Mouse (Mus musculus) liver, embryonic 13.5 days (tissue): ENCODE measurements around the gene Hk1. TPM values are rescaled to one million over a fixed set of nuclear protein-coding genes. Genes with fewer than 3 reads are reported as not detected.
A peak's percentile ranks its signal among the peaks of the same experiment; 100 is the strongest.

Experiments
- ATAC-seq: fragments of 200-750 bp; cut with Nextera tagmentation; 2 replicates; pipeline ENCODE4 v1.8.0; 2017; ENCODE audit warnings: low read depth, mild to moderate bottlenecking, moderate number of reproducible peaks, moderate library complexity
- DNase-seq: peaks from one replicate; pipeline ENCODE4 v3.0.0; 2022
- H3K27ac ChIP-seq: fragments of 300-500 bp; sonication (generic); 2 replicates; pipeline ENCODE4 v1.5.1; 2015; ENCODE audit warnings: moderate library complexity, mild to moderate bottlenecking, inconsistent platforms
- H3K27me3 ChIP-seq: fragments of 300-500 bp; sonication (generic); 2 replicates; pipeline ENCODE4 v1.6.1; 2015; ENCODE audit warnings: mild to moderate bottlenecking, inconsistent platforms
- H3K36me3 ChIP-seq: fragments of 300-500 bp; sonication (generic); 2 replicates; pipeline ENCODE4 v1.6.1; 2015; ENCODE audit warnings: mild to moderate bottlenecking, inconsistent platforms
- H3K4me1 ChIP-seq: fragments of 300-500 bp; sonication (generic); replicated peaks from 2 replicates; pipeline ENCODE4 v1.6.1; 2015; ENCODE audit warnings: inconsistent platforms
- H3K4me2 ChIP-seq: fragments of 300-500 bp; sonication (generic); 2 replicates; pipeline ENCODE4 v1.6.1; 2015; ENCODE audit warnings: inconsistent platforms, mild to moderate bottlenecking, moderate library complexity
- H3K4me3 ChIP-seq: fragments of 300-500 bp; sonication (generic); replicated peaks from 2 replicates; pipeline ENCODE4 v1.5.1; 2015; ENCODE audit warnings: mild to moderate bottlenecking, inconsistent platforms
- H3K9ac ChIP-seq: fragments of 300-500 bp; sonication (generic); 2 replicates; pipeline ENCODE4 v1.6.1; 2015; ENCODE audit warnings: mild to moderate bottlenecking, inconsistent platforms
- H3K9me3 ChIP-seq: fragments of 300-500 bp; sonication (generic); replicated peaks from 2 replicates; pipeline ENCODE4 v1.6.1; 2016; ENCODE audit warnings: inconsistent platforms
- WGBS: fragments of 180-500 bp; shearing (Covaris S2); methylation state at CpG from one replicate; pipeline ENCODE4 v1.1.7; 2015; ENCODE audit not compliant: insufficient replicate concordance; 5-methylcytosine and 5-hydroxymethylcytosine counted together
- polyA plus RNA-seq: library from polyadenylated mRNA; unstranded; fragments of >200 nt; fragmentation: Nextera tagmentation; extraction: Ambion mirVana; gene quantifications from 2 replicates; pipeline ENCODE4 v1.2.1, GENCODE M21; 2015

Hk1 gene
- polyA plus RNA-seq, 1 experiment from 2014 or later = 88.4 TPM

GRCm38 (mm10) chr10:62410943-62411342 lies 31.2 kb upstream of the Hk1 start:
- H3K4me2 ChIP-seq = no peak overlapping the region
- DNase-seq (peak; percentile 37), ATAC-seq (no peak)
- peaks cover 17% of the 10 kb centered on the region for H3K27me3 ChIP-seq
- 12% methylated on average over 5 of the region's 5 CpGs for WGBS
- H3K9me3 ChIP-seq = no peaks in the 10 kb centered on the region
- H3K27ac ChIP-seq = no peak overlapping the region
- H3K36me3 ChIP-seq = no peaks in the 10 kb centered on the region
- H3K4me3 ChIP-seq = no peak overlapping the region
- peaks cover 14% of the 10 kb centered on the region for H3K4me1 ChIP-seq
- no peak overlapping the region for H3K9ac ChIP-seq

DNA sequence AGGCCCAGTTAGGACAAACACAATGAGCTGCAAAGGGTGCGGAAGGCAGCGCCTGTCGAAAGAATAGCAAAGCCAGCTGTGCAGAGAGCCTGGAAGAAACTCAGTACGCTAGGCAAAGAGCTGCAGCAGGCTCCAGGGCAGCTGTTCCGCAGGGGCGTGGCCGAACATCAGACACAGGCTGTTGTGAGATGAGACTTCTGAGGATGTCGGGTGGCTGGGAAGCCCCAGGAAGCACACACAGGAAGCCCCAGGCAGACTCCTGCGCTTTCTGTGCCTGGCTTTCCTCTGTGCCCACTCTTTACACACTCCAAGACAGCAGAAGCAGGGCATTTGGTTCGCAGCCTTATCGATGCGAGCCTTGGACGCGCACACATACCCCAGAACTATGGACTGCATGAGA lies 25.2 kb upstream of the Hk1 start:
- Histone ChIP-seq H3K9ac (no peak overlapping the region), H3K4me3 (no peak overlapping the region), H3K27me3 (peaks cover 30% of the 10 kb centered on the region), H3K4me1 (no peaks in the 10 kb centered on the region), H3K27ac (no peak overlapping the region), H3K4me2 (no peak overlapping the region), H3K9me3 (no peaks in the 10 kb centered on the region), H3K36me3 (no peaks in the 10 kb centered on the region)
- ATAC-seq (no peak), DNase-seq (no peak)
- WGBS = 50% methylated on average over 14 of the region's 14 CpGs

- Histone ChIP-seq H3K9me3 (no peaks in the 10 kb centered on the region), H3K4me3 (no peak overlapping the region), H3K36me3 (no peaks in the 10 kb centered on the region), H3K27me3 (peaks cover 17% of the 10 kb centered on the region), H3K9ac (no peak overlapping the region), H3K4me1 (no peaks in the 10 kb centered on the region), H3K4me2 (no peak overlapping the region), H3K27ac (no peak overlapping the region)
- DNase-seq (no peak), ATAC-seq (no peak)
- 71% methylated on average over 19 of the region's 19 CpGs for WGBS
Observed at GRCm38 (mm10) chr10:62401641-62402111, 22.0 kb upstream of the Hk1 start.

GRCm38 (mm10) chr10:62383011-62383410 lies 3.3 kb upstream of the Hk1 start:
- Histone ChIP-seq H3K36me3 (0 out of 2 replicates have a peak, but pooled peaks cover 2% of the 10 kb centered on the region), H3K4me1 (no peaks in the 10 kb centered on the region), H3K9ac (no peak overlapping the region), H3K9me3 (no peaks in the 10 kb centered on the region), H3K4me3 (no peak overlapping the region), H3K27me3 (peaks cover 6% of the 10 kb centered on the region; the same call in 1 of the 2 replicates), H3K4me2 (no peak overlapping the region), H3K27ac (no peak overlapping the region)
- ATAC-seq = no peak
- no peak for DNase-seq
- 56% methylated on average over 3 of the region's 3 CpGs for WGBS

DNA sequence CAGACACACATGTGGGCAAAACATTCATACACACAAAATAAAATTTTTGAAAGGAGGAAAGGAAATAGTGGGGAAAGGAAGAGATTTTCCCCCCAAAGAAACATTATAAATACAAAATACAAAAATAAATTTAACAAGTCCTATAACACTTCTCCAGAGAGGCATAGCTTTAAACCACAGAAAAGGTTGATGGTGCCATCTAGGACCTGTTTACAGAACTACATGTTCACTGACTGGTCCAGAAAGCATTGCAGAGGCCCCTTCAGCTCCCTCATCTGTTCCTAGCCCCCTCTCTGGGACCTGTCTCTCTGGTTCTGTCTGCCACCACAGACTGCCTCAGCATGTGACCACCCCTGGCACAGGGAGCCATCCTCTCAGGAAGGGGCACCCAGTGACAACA lies 1.2 kb upstream of the Hk1 start:
- Histone ChIP-seq H3K4me2 (no peak overlapping the region), H3K9me3 (no peaks in the 10 kb centered on the region), H3K4me3 (no peak overlapping the region), H3K9ac (no peak overlapping the region), H3K27me3 (peaks cover 6% of the 10 kb centered on the region; the same call in 1 of the 2 replicates), H3K36me3 (0 out of 2 replicates have a peak, but pooled peaks cover 2% of the 10 kb centered on the region), H3K4me1 (no peaks in the 10 kb centered on the region), H3K27ac (no peak overlapping the region)
- ATAC-seq (no peak), DNase-seq (no peak)

DNA sequence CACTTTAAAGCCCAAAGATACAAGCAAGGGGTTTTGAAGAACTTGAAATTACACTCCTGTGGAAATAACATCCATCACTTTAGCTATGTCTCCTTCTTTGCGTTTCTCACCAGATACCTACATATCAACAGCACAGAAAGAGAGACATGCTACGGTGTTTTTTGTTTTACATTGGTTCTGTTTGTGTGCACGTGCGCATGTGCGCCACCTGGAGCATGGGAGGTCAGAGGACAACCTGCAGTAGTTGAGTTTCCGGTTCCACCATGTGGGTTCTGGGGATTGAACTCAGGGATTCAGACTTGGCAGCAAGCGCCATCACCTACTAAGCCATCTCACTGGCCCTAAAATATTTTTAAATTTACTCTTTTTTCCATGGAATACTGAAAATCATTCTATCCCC lies 20.9 kb downstream of the Hk1 start:
- Histone ChIP-seq H3K27ac (no peak overlapping the region), H3K4me3 (no peak overlapping the region), H3K36me3 (no peaks in the 10 kb centered on the region), H3K9ac (no peak overlapping the region), H3K9me3 (no peaks in the 10 kb centered on the region), H3K4me1 (no peaks in the 10 kb centered on the region), H3K4me2 (no peak overlapping the region), H3K27me3 (no peaks in the 10 kb centered on the region)
- ATAC-seq = no peak
- DNase-seq = no peak
- WGBS = 74% methylated on average over 7 of the region's 7 CpGs

GRCm38 (mm10) chr10:62356105-62356730 lies 23.5 kb downstream of the Hk1 start:
- Histone ChIP-seq H3K9me3 (no peaks in the 10 kb centered on the region; the same call in 1 of the 2 replicates), H3K36me3 (no peaks in the 10 kb centered on the region), H3K9ac (no peak overlapping the region), H3K4me1 (no peaks in the 10 kb centered on the region), H3K4me3 (no peak overlapping the region), H3K4me2 (no peak overlapping the region), H3K27me3 (no peaks in the 10 kb centered on the region), H3K27ac (no peak overlapping the region)
- WGBS = 71% methylated on average over 17 of the region's 17 CpGs
- DNase-seq (no peak), ATAC-seq (no peak)

DNA sequence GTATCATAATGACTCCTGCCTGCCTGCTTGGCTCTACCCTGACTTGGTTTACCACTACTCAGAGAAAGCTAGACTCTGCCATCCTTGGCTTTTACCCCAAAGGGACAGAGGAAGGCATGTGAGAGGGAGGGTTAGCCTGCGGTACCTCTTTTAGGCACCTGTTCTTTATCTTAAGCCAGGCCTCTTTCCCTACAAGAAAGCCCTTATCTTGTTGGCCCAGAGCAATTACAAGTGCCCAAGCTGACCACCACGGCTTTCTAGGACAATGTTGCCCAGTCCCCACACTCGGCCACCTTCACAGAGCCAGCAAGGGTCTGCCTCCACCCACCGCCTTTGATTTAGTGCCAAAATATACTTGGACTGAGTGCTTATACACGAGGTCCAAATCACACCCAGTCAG lies 34.6 kb downstream of the Hk1 start:
- peak overlapping the region; percentile 99 for H3K27ac ChIP-seq
- ATAC-seq (no peak), DNase-seq (no peak)
- no peak overlapping the region for H3K4me3 ChIP-seq
- H3K9me3 ChIP-seq = no peaks in the 10 kb centered on the region
- no peaks in the 10 kb centered on the region for H3K27me3 ChIP-seq
- 28% methylated on average over 5 of the region's 5 CpGs for WGBS
- peaks cover 66% of the 10 kb centered on the region for H3K4me1 ChIP-seq
- peak overlapping the region; percentile 51 for H3K9ac ChIP-seq
- H3K36me3 ChIP-seq = no peaks in the 10 kb centered on the region
- peak overlapping the region; percentile 99 for H3K4me2 ChIP-seq

DNA sequence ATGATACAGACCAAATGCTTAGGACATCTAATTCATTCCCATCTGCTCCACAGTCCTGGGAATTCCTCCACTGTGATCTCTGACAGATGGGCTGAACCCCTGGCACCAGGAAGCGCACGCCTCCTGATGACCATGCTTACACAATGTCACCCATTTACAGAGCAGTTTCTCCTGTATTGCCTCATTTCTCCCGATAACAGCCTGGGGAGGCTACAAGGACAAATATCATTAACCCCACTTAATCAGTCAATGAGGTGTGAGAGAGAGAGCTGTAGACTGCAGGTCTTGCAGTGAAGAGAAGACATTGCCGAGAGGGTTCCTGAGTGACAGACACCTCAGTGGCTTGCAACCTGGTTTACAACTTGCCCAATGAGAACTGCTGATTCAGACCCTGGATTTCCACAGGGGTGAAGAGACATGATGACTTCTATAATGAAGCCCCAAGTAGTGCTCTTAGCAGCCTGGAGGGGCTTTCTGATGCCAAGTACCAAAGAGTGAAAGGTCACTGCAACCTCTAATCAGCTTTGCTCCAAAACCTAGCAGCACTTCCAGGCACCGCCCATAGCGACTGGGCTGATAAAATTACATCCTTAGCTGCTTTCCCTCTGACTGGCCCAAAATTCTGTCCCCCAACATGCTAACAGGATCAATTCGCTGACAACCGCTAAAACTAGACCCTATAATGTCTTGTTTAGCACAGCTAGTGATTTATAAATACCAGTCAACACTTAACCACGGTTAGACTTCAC lies 35.5 kb downstream of the Hk1 start:
- H3K4me3 ChIP-seq = 0 out of 2 replicates have a peak overlapping the region, but pooled peaks have one; percentile 9
- H3K9me3 ChIP-seq = no peaks in the 10 kb centered on the region
- H3K36me3 ChIP-seq = peaks cover 3% of the 10 kb centered on the region; the same call in 1 of the 2 replicates
- H3K9ac ChIP-seq = peak overlapping the region; percentile 51
- H3K4me2 ChIP-seq = peak overlapping the region; percentile 99
- peaks cover 68% of the 10 kb centered on the region for H3K4me1 ChIP-seq
- 48% methylated on average over 9 of the region's 9 CpGs for WGBS
- peak overlapping the region; percentile 99 for H3K27ac ChIP-seq
- ATAC-seq (no peak), DNase-seq (peak; percentile 59)
- no peaks in the 10 kb centered on the region for H3K27me3 ChIP-seq

DNA sequence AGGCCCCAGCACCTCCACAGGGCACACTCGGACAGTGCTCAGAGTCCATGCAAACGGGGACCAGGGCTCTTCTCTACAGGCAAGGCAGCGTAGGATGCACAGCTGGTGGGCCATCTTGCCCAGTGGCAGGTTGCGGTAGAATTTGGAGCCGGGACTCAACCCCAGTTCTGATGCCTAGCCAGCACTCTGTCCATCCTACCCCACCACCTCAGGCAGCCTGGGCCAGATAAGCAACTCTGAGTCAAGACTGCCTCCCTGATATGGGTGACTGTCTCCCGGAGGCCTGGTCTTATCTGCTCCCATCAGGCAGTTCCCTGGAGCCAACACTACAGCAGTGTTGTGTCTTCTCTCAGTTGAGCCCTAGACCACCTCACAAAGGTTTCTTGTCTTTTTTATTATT lies 37.2 kb downstream of the Hk1 start:
- Histone ChIP-seq H3K9ac (peak overlapping the region; percentile 96), H3K27ac (peak overlapping the region; percentile 99), H3K4me2 (peak overlapping the region; percentile 99), H3K4me1 (peaks cover 84% of the 10 kb centered on the region), H3K4me3 (peak overlapping the region; percentile 94), H3K36me3 (peaks cover 3% of the 10 kb centered on the region; the same call in 1 of the 2 replicates), H3K9me3 (no peaks in the 10 kb centered on the region), H3K27me3 (no peaks in the 10 kb centered on the region)
- DNase-seq = peak; percentile 86
- peak; percentile 80 for ATAC-seq
- 15% methylated on average over 6 of the region's 6 CpGs for WGBS

DNA sequence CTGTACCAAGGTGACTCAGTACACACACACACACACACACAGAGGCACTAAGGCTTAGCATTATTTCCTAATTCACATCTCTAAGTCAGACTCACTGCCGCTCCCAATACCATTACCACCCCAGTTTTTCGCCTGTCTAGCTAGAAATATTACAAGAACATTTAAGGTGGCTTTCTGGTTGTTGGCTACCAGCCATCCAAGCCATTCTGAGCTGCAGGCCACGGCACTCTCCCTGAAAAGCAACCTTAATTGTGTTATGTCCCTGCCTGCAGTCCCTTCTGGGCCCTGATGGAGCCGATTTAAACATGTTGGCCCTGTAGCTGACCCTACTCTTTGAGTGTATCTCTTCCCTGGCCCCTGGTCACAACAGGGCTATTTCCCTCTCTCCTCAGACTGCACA lies 37.8 kb downstream of the Hk1 start:
- Histone ChIP-seq H3K27ac (peak overlapping the region; percentile 99), H3K4me1 (peaks cover 88% of the 10 kb centered on the region), H3K4me3 (peak overlapping the region; percentile 94), H3K36me3 (peaks cover 3% of the 10 kb centered on the region; the same call in 1 of the 2 replicates), H3K27me3 (no peaks in the 10 kb centered on the region), H3K4me2 (peak overlapping the region; percentile 99), H3K9me3 (no peaks in the 10 kb centered on the region), H3K9ac (peak overlapping the region; percentile 96)
- no peak for ATAC-seq
- no peak for DNase-seq
- WGBS = 63% methylated on average over 4 of the region's 4 CpGs
